Mouse (Mus musculus) hindbrain, postnatal 0 days (tissue): ENCODE results near the gene Ankrd44. TPM values are rescaled to one million over a fixed set of nuclear protein-coding genes. Genes with fewer than 3 reads are reported as not detected.

Experiments
- ATAC-seq: fragments of 200-750 bp; cut with Nextera tagmentation; 2 replicates; pipeline ENCODE4 v1.8.0; 2017; ENCODE audit warnings: mild to moderate bottlenecking, moderate TSS enrichment, moderate library complexity
- DNase-seq: peaks from one replicate; pipeline ENCODE4 v3.0.0-alpha.2; 2015; ENCODE audit warnings: low spot score
- H3K27ac ChIP-seq: fragments of 300-500 bp; sonication (generic); 2 replicates; pipeline ENCODE4 v1.5.1; 2014; ENCODE audit warnings: mild to moderate bottlenecking
- H3K27me3 ChIP-seq: fragments of 300-500 bp; sonication (generic); 2 replicates; pipeline ENCODE4 v1.6.1; 2014; ENCODE audit warnings: low read length, mixed read lengths; ENCODE audit not compliant: insufficient read depth
- H3K36me3 ChIP-seq: fragments of 300-500 bp; sonication (generic); 2 replicates; pipeline ENCODE4 v1.6.1; 2014; ENCODE audit warnings: low read length, mixed read lengths; ENCODE audit not compliant: insufficient read depth
- H3K4me1 ChIP-seq: fragments of 300-500 bp; sonication (generic); 2 replicates; pipeline ENCODE4 v1.6.1; 2014; ENCODE audit warnings: antibody characterized with exemption, low read length, mixed read lengths; ENCODE audit not compliant: insufficient read depth
- H3K4me2 ChIP-seq: fragments of 300-500 bp; sonication (generic); 2 replicates; pipeline ENCODE4 v1.6.1; 2014; ENCODE audit warnings: low read depth, mild to moderate bottlenecking, low read length, moderate library complexity, mixed read lengths
- H3K4me3 ChIP-seq: fragments of 300-500 bp; sonication (generic); 2 replicates; pipeline ENCODE4 v1.5.1; 2014; ENCODE audit warnings: low read length
- H3K9ac ChIP-seq: fragments of 300-500 bp; sonication (generic); replicated peaks from 2 replicates; pipeline ENCODE4 v1.6.1; 2014; ENCODE audit warnings: mild to moderate bottlenecking, low read length, moderate library complexity, mixed read lengths
- H3K9me3 ChIP-seq: fragments of 300-500 bp; sonication (generic); 2 replicates; pipeline ENCODE4 v1.6.1; 2016; ENCODE audit warnings: low read length, mixed read lengths
- CTCF ChIP-seq: IDR thresholded peaks from 2 replicates; pipeline ENCODE4 v1.5.1; 2016; ENCODE audit warnings: antibody characterized with exemption, control low read depth, low read depth
- WGBS: fragments of 180-500 bp; shearing (Covaris S2); extraction: QIAGEN DNeasy Blood & Tissue Kit; methylation state at CpG from one replicate; pipeline ENCODE4 v1.1.7; 2014; 5-methylcytosine and 5-hydroxymethylcytosine counted together
- polyA plus RNA-seq: library from polyadenylated mRNA; unstranded; fragments of >200 nt; fragmentation: Nextera tagmentation; extraction: Ambion mirVana; gene quantifications from 2 replicates; pipeline ENCODE4 v1.2.1, GENCODE M21; 2015
- total RNA-seq: library from RNA; depleted of rRNA; stranded (reverse); fragments of >200 nt; gene quantifications from 2 replicates; pipeline ENCODE4 v1.2.3, GENCODE M21; 2014

Ankrd44 gene
- total and polyA plus RNA-seq, 2 experiments from 2014 or later = 13.7 to 82.9 TPM

DNA sequence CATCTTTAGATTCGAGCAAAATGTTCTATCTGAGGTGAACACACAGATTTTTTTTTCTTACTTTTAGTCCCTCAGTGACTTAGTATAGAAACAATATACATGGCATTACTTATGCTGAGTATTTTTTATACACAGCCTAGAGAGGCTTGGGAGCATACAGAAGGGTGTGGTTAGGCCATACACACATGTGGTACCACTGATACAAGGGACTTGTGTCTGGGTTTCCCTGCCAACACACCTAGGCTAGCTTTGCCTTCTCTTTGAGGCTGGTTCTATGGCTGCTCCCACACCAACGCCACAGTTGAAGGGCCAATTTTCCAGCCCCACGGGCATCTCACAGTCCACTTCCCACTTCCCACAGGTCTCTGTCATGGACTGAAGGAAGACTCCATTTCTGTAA lies 70.2 kb downstream of the Ankrd44 start:
- ATAC-seq = no peak
- 93% methylated on average over 3 of the region's 3 CpGs for WGBS
- Histone ChIP-seq H3K9me3 (no peaks in the 10 kb centered on the region), H3K4me1 (peaks cover 6% of the 10 kb centered on the region; the same call in 1 of the 2 replicates), H3K9ac (no peak overlapping the region), H3K27ac (no peak overlapping the region), H3K27me3 (no peaks in the 10 kb centered on the region), H3K4me3 (no peak overlapping the region), H3K36me3 (no peaks in the 10 kb centered on the region), H3K4me2 (no peak overlapping the region)
- no peak for TF ChIP-seq CTCF
- DNase-seq = no peak

DNA sequence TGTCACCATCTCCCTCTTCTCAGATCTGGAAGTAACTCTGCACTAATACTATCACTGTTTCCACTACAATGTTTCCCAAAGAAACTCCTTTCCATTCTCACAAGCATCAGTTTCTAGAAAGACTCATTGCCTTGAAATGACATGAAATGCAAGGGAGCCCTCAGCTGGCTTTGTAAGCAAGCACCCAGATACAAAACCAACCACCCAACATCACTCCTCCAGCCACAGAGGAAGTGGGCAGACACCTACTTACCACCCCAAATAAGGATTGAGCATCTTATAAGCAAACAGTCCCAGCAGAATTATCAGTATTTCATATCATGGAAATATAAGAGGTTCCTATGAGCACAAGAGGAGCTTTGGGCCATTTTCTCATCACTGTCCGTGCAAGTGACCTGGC lies 71.8 kb downstream of the Ankrd44 start:
- Histone ChIP-seq H3K27ac (no peak overlapping the region), H3K4me2 (no peak overlapping the region), H3K9ac (no peak overlapping the region), H3K27me3 (no peaks in the 10 kb centered on the region), H3K4me1 (peaks cover 6% of the 10 kb centered on the region; the same call in 1 of the 2 replicates), H3K4me3 (no peak overlapping the region), H3K9me3 (no peaks in the 10 kb centered on the region), H3K36me3 (no peaks in the 10 kb centered on the region)
- no peak for TF ChIP-seq CTCF
- DNase-seq (no peak), ATAC-seq (no peak)
- 74% methylated on average over 1 of the region's 1 CpGs for WGBS

DNA sequence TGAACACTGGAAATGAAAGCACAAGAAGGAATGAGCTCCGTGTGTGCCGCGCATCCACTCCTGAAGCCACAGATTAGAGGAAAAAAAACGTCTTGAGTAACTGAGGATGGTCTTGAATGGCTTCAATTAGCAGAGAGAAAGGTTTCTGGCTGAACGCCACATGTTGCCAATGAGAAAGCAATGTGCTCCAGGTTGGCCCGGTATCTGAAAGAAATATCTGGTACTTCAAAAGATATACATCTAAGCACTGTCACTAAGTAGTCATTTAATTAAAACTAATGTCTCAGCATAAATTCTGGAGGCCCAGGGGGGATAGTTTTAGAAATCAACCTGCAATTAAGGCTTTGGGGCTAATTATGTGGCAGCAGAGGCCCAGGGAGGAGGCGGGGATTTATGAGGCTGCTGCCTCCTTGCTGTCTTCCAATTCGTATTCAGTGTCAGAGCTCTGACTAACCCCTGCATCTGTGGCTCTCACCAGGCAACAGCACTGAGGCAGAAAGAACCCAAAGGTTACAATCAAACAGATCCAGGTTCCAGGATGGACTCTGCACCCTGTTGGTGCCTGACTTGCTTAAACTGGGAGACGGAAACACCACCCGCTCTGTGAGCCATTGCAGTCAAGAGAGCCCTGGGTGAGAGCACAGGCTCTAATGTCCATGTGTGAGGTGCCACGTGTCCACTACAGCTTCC lies 72.7 kb downstream of the Ankrd44 start:
- DNase-seq = no peak
- H3K9me3 ChIP-seq = no peaks in the 10 kb centered on the region
- no peaks in the 10 kb centered on the region for H3K27me3 ChIP-seq
- TF ChIP-seq CTCF = no peak
- H3K4me3 ChIP-seq = no peak overlapping the region
- no peak overlapping the region for H3K9ac ChIP-seq
- no peak overlapping the region for H3K27ac ChIP-seq
- 57% methylated on average over 11 of the region's 11 CpGs for WGBS
- H3K36me3 ChIP-seq = no peaks in the 10 kb centered on the region
- peaks cover 6% of the 10 kb centered on the region; the same call in 1 of the 2 replicates for H3K4me1 ChIP-seq
- ATAC-seq = no peak; the same call in 1 of the 2 replicates
- H3K4me2 ChIP-seq = no peak overlapping the region

DNA sequence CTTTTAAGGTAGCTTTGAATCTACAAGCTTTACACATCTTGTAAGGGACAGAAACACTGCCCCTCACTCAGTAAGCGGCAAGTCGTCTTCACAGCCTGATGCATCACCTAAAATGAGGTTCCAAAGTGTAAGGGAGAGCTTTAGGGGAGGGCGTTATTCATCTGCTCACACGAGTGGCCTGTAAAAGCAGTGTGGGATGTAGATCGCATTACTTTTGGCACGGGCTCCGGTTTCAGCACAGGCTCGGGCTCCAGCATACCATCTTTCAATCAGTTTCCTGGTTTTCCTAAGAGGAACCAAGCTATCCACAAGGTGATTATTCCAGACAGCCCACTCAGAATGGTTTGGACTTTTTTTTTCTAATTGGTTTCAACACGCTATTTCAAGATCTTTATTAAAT lies 74.6 kb downstream of the Ankrd44 start:
- Histone ChIP-seq H3K27me3 (no peaks in the 10 kb centered on the region), H3K4me1 (peaks cover 6% of the 10 kb centered on the region; the same call in 1 of the 2 replicates), H3K9me3 (no peaks in the 10 kb centered on the region), H3K9ac (no peak overlapping the region), H3K4me3 (no peak overlapping the region), H3K36me3 (no peaks in the 10 kb centered on the region), H3K27ac (no peak overlapping the region), H3K4me2 (no peak overlapping the region)
- ATAC-seq = no peak
- WGBS = 69% methylated on average over 9 of the region's 9 CpGs
- TF ChIP-seq CTCF = no peak
- no peak for DNase-seq

DNA sequence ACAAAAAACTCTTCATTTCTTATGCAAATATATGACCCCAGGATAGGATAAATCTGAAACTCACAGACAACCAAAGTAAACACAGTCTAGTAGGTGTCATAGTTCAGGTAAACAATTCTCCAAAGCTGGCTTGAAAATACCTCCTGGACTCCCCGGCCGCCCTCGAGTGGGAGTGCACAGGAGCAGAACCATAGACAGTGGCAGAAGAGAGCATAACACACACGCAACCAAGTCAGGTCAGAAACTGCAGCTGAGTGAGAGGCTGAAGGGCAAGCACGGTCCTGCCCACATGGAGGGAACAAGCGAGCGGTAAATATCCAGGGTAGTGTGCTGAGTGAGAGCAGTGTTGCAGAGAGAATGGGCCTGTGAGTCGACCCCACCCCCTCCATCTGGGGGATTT lies 76.1 kb downstream of the Ankrd44 start:
- Histone ChIP-seq H3K4me3 (no peak overlapping the region), H3K4me2 (no peak overlapping the region), H3K27me3 (no peaks in the 10 kb centered on the region), H3K4me1 (peaks cover 6% of the 10 kb centered on the region; the same call in 1 of the 2 replicates), H3K36me3 (no peaks in the 10 kb centered on the region), H3K27ac (no peak overlapping the region), H3K9me3 (no peaks in the 10 kb centered on the region), H3K9ac (no peak overlapping the region)
- 67% methylated on average over 8 of the region's 8 CpGs for WGBS
- no peak for TF ChIP-seq CTCF
- no peak for DNase-seq
- no peak for ATAC-seq

DNA sequence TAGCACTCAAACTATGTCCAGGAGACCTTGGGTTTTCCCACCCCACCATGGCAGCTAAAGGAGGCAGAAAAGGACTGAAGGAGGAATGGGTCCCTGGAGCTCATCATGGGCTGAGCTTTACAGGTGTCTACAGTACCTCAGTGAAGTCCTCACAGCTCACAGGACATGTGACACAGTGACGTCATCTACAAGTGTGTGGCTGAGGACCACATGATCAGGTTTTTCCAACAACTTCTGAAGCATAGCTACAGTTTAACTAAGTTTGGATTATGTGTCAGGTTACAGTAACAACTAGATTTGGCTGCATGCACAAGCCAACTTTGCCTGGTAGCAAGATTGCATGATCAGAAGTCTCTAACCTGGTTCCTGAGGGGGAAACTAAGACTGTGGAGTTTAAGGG lies 78.9 kb downstream of the Ankrd44 start:
- no peak overlapping the region for H3K4me2 ChIP-seq
- no peak overlapping the region for H3K9ac ChIP-seq
- no peaks in the 10 kb centered on the region for H3K9me3 ChIP-seq
- no peak overlapping the region for H3K27ac ChIP-seq
- no peaks in the 10 kb centered on the region for H3K27me3 ChIP-seq
- DNase-seq (no peak), ATAC-seq (no peak)
- H3K36me3 ChIP-seq = no peaks in the 10 kb centered on the region
- 92% methylated on average over 1 of the region's 1 CpGs for WGBS
- 0 out of 2 replicates have a peak, but pooled peaks cover 2% of the 10 kb centered on the region for H3K4me1 ChIP-seq
- no peak overlapping the region for H3K4me3 ChIP-seq
- no peak for TF ChIP-seq CTCF

DNA sequence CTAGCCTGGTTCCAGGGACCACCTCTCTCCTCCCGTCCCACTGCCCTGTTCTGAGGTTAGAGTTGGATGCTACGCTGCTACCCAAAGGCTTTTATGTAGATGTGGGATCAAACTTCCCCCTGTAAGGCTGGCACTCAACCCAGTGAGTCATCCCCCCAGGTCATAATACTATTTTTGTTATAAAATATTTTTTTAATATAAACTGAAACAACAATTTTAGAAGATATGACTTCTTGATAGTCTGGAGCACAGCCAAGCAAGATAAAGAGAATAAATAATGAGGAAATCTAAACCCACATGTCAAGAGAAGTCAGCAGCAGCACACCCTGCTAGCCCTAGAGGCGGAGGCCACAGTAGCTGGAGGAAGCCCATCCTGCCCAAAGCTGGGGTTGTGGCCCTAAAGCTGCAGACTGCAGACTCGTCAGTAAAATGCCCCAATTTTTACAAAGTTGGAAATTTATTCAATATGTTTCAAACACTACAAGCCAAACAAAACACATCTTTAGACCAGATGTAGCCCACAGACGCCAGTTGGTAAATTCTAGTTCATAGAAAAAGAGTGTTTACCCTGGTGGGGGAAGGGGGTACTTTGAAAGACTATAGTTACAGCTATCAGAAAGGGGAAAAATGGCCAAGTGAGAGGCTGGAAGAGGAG lies 79.7 kb downstream of the Ankrd44 start:
- Histone ChIP-seq H3K27ac (no peak overlapping the region), H3K27me3 (no peaks in the 10 kb centered on the region), H3K9ac (no peak overlapping the region), H3K4me2 (no peak overlapping the region), H3K9me3 (no peaks in the 10 kb centered on the region), H3K4me3 (no peak overlapping the region), H3K4me1 (0 out of 2 replicates have a peak, but pooled peaks cover 2% of the 10 kb centered on the region), H3K36me3 (no peaks in the 10 kb centered on the region)
- no peak for TF ChIP-seq CTCF
- DNase-seq = no peak
- no peak for ATAC-seq
- WGBS = 88% methylated on average over 5 of the region's 5 CpGs
